Mouse (Mus musculus) central nervous system, embryonic 11.5 days (tissue): Measurements from ENCODE around the gene Actl9. TPM values are rescaled to one million over a fixed set of nuclear protein-coding genes. Genes with fewer than 3 reads are reported as not detected.

Source experiments
- polyA plus RNA-seq: library from polyadenylated mRNA; depleted of rRNA; stranded (reverse); fragments of >200 nt; gene quantifications from 2 replicates; pipeline ENCODE4 v1.2.3, GENCODE M21; 2012; rRNA removed

Actl9 gene
- 0.05 TPM in 1 of 2 replicates, not detected in the other for polyA plus RNA-seq

DNA sequence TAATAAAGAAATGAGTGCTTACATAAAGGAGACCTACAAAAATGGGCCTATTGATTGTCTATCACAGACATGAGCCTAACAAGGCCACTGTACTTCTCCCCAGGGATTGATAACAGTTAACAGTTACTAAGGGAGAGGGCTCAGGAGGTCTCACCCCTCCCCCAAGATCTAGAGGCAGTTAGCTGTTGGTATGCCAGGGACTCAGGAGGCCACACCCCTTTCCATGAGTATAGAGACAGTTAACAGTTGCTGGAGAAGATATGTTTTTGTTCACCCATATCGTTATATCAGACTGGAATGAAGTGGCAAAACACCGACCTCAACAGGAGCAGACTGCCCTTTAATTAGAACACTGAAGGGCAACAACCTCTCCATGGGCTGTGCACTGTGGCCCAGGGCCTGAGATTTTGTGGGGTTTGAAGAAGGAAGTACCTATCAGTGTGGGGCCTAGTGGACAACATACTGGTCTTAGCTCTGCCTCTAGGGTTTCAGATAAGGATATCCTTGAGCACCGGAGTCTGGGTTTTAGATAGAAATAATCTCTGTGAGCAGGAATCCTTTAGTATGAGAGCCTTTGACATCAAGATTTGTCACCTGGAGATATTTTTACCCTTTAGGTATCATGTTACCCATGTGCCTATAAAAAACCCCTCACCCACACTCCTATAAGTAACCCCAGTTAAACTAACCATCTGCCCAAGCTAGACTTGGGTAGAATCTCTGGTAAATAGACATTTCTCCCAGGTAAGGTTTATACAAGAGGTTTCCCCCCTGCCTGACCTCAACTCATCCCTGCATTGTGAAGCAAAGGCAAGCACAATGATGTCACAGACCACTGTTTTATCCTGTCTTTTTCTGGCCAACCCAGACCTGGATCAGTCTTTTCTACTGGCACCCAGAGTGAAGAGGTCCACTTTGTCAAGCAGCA, at the start of gene Actl9:
Gene Actl9 (plus strand): TSS at position 878 of the 928 bp plus-strand sequence.

DNA sequence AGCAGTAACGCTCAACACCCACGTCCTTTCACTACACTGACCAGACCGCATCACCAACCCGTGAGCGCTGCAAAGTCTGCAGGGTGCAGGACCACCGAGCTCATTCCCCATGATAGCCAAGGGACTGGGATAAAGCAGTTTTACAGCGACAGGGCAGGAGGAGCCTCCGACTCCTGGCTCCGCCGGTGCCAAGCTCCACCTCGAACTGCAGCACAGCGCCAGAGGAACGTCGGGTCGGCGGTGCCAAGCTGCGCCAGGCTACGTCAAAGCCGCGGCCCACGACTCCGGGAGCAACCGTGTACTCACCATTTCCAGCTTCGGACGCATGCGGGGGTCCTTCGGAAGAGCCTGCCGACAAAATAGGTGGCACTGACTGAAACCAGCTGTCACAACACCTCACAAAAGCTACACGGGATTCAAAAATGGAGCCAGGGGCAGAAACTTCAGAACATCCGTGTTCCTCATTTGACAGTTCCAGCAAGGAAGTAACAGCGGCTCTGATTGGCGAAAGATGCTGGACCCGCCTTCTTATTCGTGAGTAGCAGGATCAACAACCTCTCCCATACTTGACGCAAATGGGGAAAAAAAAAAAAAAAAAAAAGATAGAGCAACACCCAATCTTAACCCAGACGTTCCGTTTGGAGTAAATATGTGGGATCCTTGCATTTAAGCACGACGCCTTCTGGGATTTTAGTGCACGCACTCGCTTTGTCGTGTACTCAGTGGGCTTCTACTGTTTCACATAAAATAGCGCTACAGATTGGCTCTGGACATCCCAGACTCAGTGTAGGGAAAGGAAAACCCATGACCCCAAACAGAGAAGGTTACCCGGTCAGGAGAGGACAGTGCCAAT, 38.3 kb upstream of the Actl9 start, which contains the start of gene Zfp101:
Gene Zfp101 (minus strand): TSS at position 460 of the 853 bp plus-strand sequence.

Other genes with a start within 250 kb of the Actl9 start
- gene Olfr239, start 241.6 kb upstream of the Actl9 start, polyA plus RNA-seq: not detected in 2 replicates
- gene Olfr1564, start 211.2 kb upstream of the Actl9 start, polyA plus RNA-seq: 0.10 and 0.21 TPM in 2 replicates
- gene Zfp955a, start 177.8 kb upstream of the Actl9 start, polyA plus RNA-seq: 5.9 and 10.5 TPM in 2 replicates
- not detected in 2 replicates for gene Olfr63, start 168.2 kb upstream of the Actl9 start, polyA plus RNA-seq
- 6.5 and 9.6 TPM in 2 replicates for gene Zfp955b, start 143.4 kb upstream of the Actl9 start, polyA plus RNA-seq
- gene Zfp81, start 74.0 kb upstream of the Actl9 start, polyA plus RNA-seq: 9.0 and 14.6 TPM in 2 replicates
- gene Zfp101, start 38.3 kb upstream of the Actl9 start, polyA plus RNA-seq: 39.9 and 48.7 TPM in 2 replicates
- gene Adamts10, start 91.3 kb downstream of the Actl9 start, polyA plus RNA-seq: 78.9 and 124 TPM in 2 replicates
- 1.7 TPM in 2 replicates for gene Myo1f, start 122.8 kb downstream of the Actl9 start, polyA plus RNA-seq
- gene Zfp414, start 196.2 kb downstream of the Actl9 start, polyA plus RNA-seq: 46.5 and 72.9 TPM in 2 replicates
- 0.60 and 0.77 TPM in 2 replicates for gene Pram1, start 205.2 kb downstream of the Actl9 start, polyA plus RNA-seq